Mouse (Mus musculus) liver, postnatal 0 days (tissue): ENCODE results near the gene Srgn.
A peak's percentile ranks its signal among the peaks of the same experiment; 100 is the strongest.

Experiments used
- CTCF ChIP-seq: sonication (generic); IDR thresholded peaks from 2 replicates; pipeline ENCODE4 v1.5.1; 2016; ENCODE audit warnings: antibody characterized with exemption, low read depth
- EP300 ChIP-seq: IDR thresholded peaks from 2 replicates; pipeline ENCODE4 v1.6.1; 2016; ENCODE audit warnings: antibody characterized with exemption, low read depth, mild to moderate bottlenecking

DNA sequence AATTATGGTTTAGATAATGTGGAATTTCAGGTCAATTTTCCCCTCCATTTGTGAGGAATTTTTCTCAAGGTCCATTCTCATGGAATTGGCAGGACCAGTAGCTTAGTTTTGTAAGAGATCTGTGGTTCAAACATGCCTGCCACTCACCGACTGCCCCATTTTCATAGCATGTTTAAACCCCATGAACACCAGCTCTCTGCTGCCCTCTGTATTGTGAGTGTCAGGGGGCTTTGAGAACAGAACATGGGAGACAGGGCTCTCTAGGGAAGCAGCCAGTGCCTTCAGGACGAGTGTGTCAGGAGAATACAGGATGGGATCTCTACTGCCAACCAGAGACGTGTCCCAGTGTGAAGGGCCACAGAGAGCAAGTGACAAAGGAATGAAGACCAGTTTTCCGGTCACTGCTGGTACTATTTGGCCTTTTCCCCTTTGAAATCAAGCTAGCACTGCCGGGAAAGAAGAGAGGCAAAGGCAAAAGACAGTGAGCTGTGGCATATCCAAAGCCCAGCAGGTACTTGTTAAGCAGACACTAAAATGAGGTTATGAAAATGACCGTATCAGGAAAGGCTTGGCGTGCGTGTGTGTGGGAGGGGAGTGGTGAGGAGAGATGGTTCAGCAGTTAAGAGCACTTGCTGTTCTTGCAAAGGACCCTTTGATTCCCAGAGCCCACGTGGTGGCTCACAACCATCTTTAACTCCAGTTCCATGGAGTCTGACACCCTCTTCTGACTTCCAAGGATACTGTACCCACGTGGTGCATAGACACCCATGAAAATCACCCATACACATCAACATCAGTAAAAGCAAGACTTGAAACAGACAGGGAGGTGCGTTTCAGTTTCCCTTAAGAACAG is 28.7 kb upstream of the Srgn start:
- peak; percentile 36 for TF ChIP-seq CTCF
- no peak for TF ChIP-seq EP300
